Mouse (Mus musculus): ENCODE measurements around the gene Enpp6. TPM values are rescaled to one million over a fixed set of nuclear protein-coding genes. Genes with fewer than 3 reads are reported as not detected.

Enpp6 gene
- polyA plus RNA-seq (2014; fragmentation: Nextera tagmentation; extraction: Ambion mirVana), result 0.57 and 1.5 TPM in 2 replicates

GRCm38 (mm10) chr8:46986386-46987140 is at the start of gene Enpp6:
Enpp6 (plus strand) TSS chr8:46986887.
- no peak within 1 kb of the TSS for H3K4me3 ChIP-seq (ENCODE audit: low read length)
- no peaks in the 10 kb centered on the region for H3K36me3 ChIP-seq (ENCODE audit: control insufficient read depth, insufficient read depth, low read length)
- H3K4me2 ChIP-seq (replicated peaks; ENCODE audit: low read depth, low read length), result no peak within 1 kb of the TSS
- H3K27ac ChIP-seq (ENCODE audit: low read depth, low read length), result no peak within 1 kb of the TSS
- WGBS, result 82% methylated on average over 8 of the region's 8 CpGs
- H3K4me1 ChIP-seq (ENCODE audit: control insufficient read depth, insufficient read depth, low read length), result no peaks in the 10 kb centered on the region
- no peak within 1 kb of the TSS for H3K9ac ChIP-seq (ENCODE audit: low read depth, low read length)
- no peaks in the 10 kb centered on the region for H3K27me3 ChIP-seq (ENCODE audit: control insufficient read depth, insufficient read depth, low read length)
- no peak for ATAC-seq (ENCODE audit: low FRiP score, low TSS enrichment)
- H3K9me3 ChIP-seq (ENCODE audit: control insufficient read depth, low read length), result no peaks in the 10 kb centered on the region

GRCm38 (mm10) chr8:46938218-46938617 is 48.5 kb upstream of the Enpp6 start:
- WGBS, result 74% methylated on average over 4 of the region's 4 CpGs
- H3K27ac ChIP-seq (ENCODE audit: low read depth, low read length), result no peak overlapping the region
- no peaks in the 10 kb centered on the region for H3K27me3 ChIP-seq (ENCODE audit: control insufficient read depth, insufficient read depth, low read length)
- H3K9me3 ChIP-seq (ENCODE audit: control insufficient read depth, low read length), result no peaks in the 10 kb centered on the region
- H3K9ac ChIP-seq (ENCODE audit: low read depth, low read length), result no peak overlapping the region
- peaks cover 4% of the 10 kb centered on the region; the same call in 1 of the 2 replicates for H3K4me1 ChIP-seq (ENCODE audit: control insufficient read depth, insufficient read depth, low read length)
- no peaks in the 10 kb centered on the region for H3K36me3 ChIP-seq (ENCODE audit: control insufficient read depth, insufficient read depth, low read length)
- ATAC-seq (ENCODE audit: low FRiP score, low TSS enrichment), result no peak
- no peak overlapping the region for H3K4me2 ChIP-seq (replicated peaks; ENCODE audit: low read depth, low read length)
- no peak overlapping the region for H3K4me3 ChIP-seq (ENCODE audit: low read length)

- no peak overlapping the region for H3K4me2 ChIP-seq (replicated peaks; ENCODE audit: low read depth, low read length)
- WGBS, result 44% methylated on average over 11 of the region's 11 CpGs
- H3K9ac ChIP-seq (ENCODE audit: low read depth, low read length), result no peak overlapping the region
- peaks cover 4% of the 10 kb centered on the region; the same call in 1 of the 2 replicates for H3K4me1 ChIP-seq (ENCODE audit: control insufficient read depth, insufficient read depth, low read length)
- peak overlapping the region; percentile 14; the same call in 1 of the 2 replicates for H3K27ac ChIP-seq (ENCODE audit: low read depth, low read length)
- ATAC-seq (ENCODE audit: low FRiP score, low TSS enrichment), result peak; percentile 77
- H3K36me3 ChIP-seq (ENCODE audit: control insufficient read depth, insufficient read depth, low read length), result no peaks in the 10 kb centered on the region
- H3K4me3 ChIP-seq (ENCODE audit: low read length), result no peak overlapping the region
- H3K27me3 ChIP-seq (ENCODE audit: control insufficient read depth, insufficient read depth, low read length), result no peaks in the 10 kb centered on the region
- no peaks in the 10 kb centered on the region for H3K9me3 ChIP-seq (ENCODE audit: control insufficient read depth, low read length)
These were observed 45.4 kb upstream of the Enpp6 start for GRCm38 (mm10) chr8:46941295-46941694.

GRCm38 (mm10) chr8:46941731-46942650 is 44.7 kb upstream of the Enpp6 start:
- no peaks in the 10 kb centered on the region for H3K9me3 ChIP-seq (ENCODE audit: control insufficient read depth, low read length)
- H3K27ac ChIP-seq (ENCODE audit: low read depth, low read length), result peak overlapping the region; percentile 14; the same call in 1 of the 2 replicates
- H3K36me3 ChIP-seq (ENCODE audit: control insufficient read depth, insufficient read depth, low read length), result no peaks in the 10 kb centered on the region
- H3K4me2 ChIP-seq (replicated peaks; ENCODE audit: low read depth, low read length), result no peak overlapping the region
- peaks cover 4% of the 10 kb centered on the region; the same call in 1 of the 2 replicates for H3K4me1 ChIP-seq (ENCODE audit: control insufficient read depth, insufficient read depth, low read length)
- WGBS, result 66% methylated on average over 15 of the region's 15 CpGs
- H3K27me3 ChIP-seq (ENCODE audit: control insufficient read depth, insufficient read depth, low read length), result no peaks in the 10 kb centered on the region
- H3K4me3 ChIP-seq (ENCODE audit: low read length), result no peak overlapping the region
- ATAC-seq (ENCODE audit: low FRiP score, low TSS enrichment), result no peak
- H3K9ac ChIP-seq (ENCODE audit: low read depth, low read length), result no peak overlapping the region

GRCm38 (mm10) chr8:46942651-46943024 is 44.0 kb upstream of the Enpp6 start:
- 69% methylated on average over 11 of the region's 11 CpGs for WGBS
- ATAC-seq (ENCODE audit: low FRiP score, low TSS enrichment), result no peak
- H3K36me3 ChIP-seq (ENCODE audit: control insufficient read depth, insufficient read depth, low read length), result no peaks in the 10 kb centered on the region

GRCm38 (mm10) chr8:46943337-46943736 is 43.4 kb upstream of the Enpp6 start:
- no peak overlapping the region for H3K9ac ChIP-seq (ENCODE audit: low read depth, low read length)
- ATAC-seq (ENCODE audit: low FRiP score, low TSS enrichment), result no peak
- no peak overlapping the region for H3K4me3 ChIP-seq (ENCODE audit: low read length)
- 79% methylated on average over 4 of the region's 4 CpGs for WGBS
- no peaks in the 10 kb centered on the region for H3K36me3 ChIP-seq (ENCODE audit: control insufficient read depth, insufficient read depth, low read length)
- no peaks in the 10 kb centered on the region for H3K9me3 ChIP-seq (ENCODE audit: control insufficient read depth, low read length)
- H3K27ac ChIP-seq (ENCODE audit: low read depth, low read length), result no peak overlapping the region
- peaks cover 4% of the 10 kb centered on the region; the same call in 1 of the 2 replicates for H3K4me1 ChIP-seq (ENCODE audit: control insufficient read depth, insufficient read depth, low read length)
- H3K4me2 ChIP-seq (replicated peaks; ENCODE audit: low read depth, low read length), result no peak overlapping the region
- no peaks in the 10 kb centered on the region for H3K27me3 ChIP-seq (ENCODE audit: control insufficient read depth, insufficient read depth, low read length)

More at GRCm38 (mm10) chr8:46942651-46943024, 44.0 kb upstream of the Enpp6 start:
- Histone ChIP-seq H3K27ac (ENCODE audit: low read depth, low read length) (no peak overlapping the region), H3K9me3 (ENCODE audit: control insufficient read depth, low read length) (no peaks in the 10 kb centered on the region), H3K9ac (ENCODE audit: low read depth, low read length) (no peak overlapping the region), H3K4me1 (ENCODE audit: control insufficient read depth, insufficient read depth, low read length) (peaks cover 4% of the 10 kb centered on the region; the same call in 1 of the 2 replicates), H3K4me2 (replicated peaks; ENCODE audit: low read depth, low read length) (no peak overlapping the region), H3K4me3 (ENCODE audit: low read length) (no peak overlapping the region), H3K27me3 (ENCODE audit: control insufficient read depth, insufficient read depth, low read length) (no peaks in the 10 kb centered on the region)

GRCm38 (mm10) chr8:46946181-46946580 is 40.5 kb upstream of the Enpp6 start:
- H3K27ac ChIP-seq (ENCODE audit: low read depth, low read length), result no peak overlapping the region
- no peak overlapping the region for H3K4me3 ChIP-seq (ENCODE audit: low read length)
- no peaks in the 10 kb centered on the region for H3K27me3 ChIP-seq (ENCODE audit: control insufficient read depth, insufficient read depth, low read length)
- H3K36me3 ChIP-seq (ENCODE audit: control insufficient read depth, insufficient read depth, low read length), result no peaks in the 10 kb centered on the region
- H3K9ac ChIP-seq (ENCODE audit: low read depth, low read length), result no peak overlapping the region
- no peak overlapping the region for H3K4me2 ChIP-seq (replicated peaks; ENCODE audit: low read depth, low read length)
- H3K9me3 ChIP-seq (ENCODE audit: control insufficient read depth, low read length), result no peaks in the 10 kb centered on the region
- H3K4me1 ChIP-seq (ENCODE audit: control insufficient read depth, insufficient read depth, low read length), result peaks cover 3% of the 10 kb centered on the region; the same call in 1 of the 2 replicates
- no peak for ATAC-seq (ENCODE audit: low FRiP score, low TSS enrichment)
- WGBS, result 75% methylated on average over 5 of the region's 5 CpGs

GRCm38 (mm10) chr8:46948091-46948757 is 38.5 kb upstream of the Enpp6 start:
- Histone ChIP-seq H3K9ac (ENCODE audit: low read depth, low read length) (no peak overlapping the region), H3K27ac (ENCODE audit: low read depth, low read length) (no peak overlapping the region), H3K27me3 (ENCODE audit: control insufficient read depth, insufficient read depth, low read length) (no peaks in the 10 kb centered on the region), H3K36me3 (ENCODE audit: control insufficient read depth, insufficient read depth, low read length) (no peaks in the 10 kb centered on the region), H3K9me3 (ENCODE audit: control insufficient read depth, low read length) (no peaks in the 10 kb centered on the region), H3K4me3 (ENCODE audit: low read length) (no peak overlapping the region), H3K4me1 (ENCODE audit: control insufficient read depth, insufficient read depth, low read length) (no peaks in the 10 kb centered on the region), H3K4me2 (replicated peaks; ENCODE audit: low read depth, low read length) (no peak overlapping the region)
- no peak for ATAC-seq (ENCODE audit: low FRiP score, low TSS enrichment)
- WGBS, result 83% methylated on average over 14 of the region's 14 CpGs

All from kidney, embryonic 14.5 days (tissue).